Mouse (Mus musculus): ENCODE measurements around the gene Hdac9. TPM values are rescaled to one million over a fixed set of nuclear protein-coding genes. Genes with fewer than 3 reads are reported as not detected.

The Hdac9 gene
- polyA plus RNA-seq, 1 experiment from 2014 or later = 26.1 TPM

DNA sequence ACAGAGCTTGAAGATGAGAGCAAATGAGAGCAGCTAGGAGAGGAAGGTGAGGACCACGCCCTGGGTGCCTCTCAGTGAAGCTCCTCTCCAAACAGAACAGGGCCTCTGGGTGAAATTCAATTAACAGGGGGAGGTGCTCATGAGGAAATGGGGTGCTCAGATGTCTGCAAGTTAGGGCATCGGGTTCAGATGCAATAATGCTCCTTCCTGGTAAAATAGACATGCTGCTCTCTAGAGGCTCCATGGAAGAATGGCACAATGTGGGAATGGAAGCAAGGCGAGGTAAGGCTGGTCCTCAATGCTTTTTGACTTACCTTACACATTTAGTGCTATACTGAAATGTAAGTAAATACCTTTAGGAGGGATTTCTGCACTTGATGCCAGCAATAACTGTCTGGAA is 263.3 kb downstream of the Hdac9 start:
- Histone ChIP-seq H3K27ac (no peak overlapping the region), H3K36me3 (no peaks in the 10 kb centered on the region), H3K27me3 (no peaks in the 10 kb centered on the region), H3K4me1 (replicated peaks) (no peaks in the 10 kb centered on the region; the same call in 1 of the 2 replicates), H3K9ac (no peak overlapping the region), H3K4me2 (no peak overlapping the region), H3K9me3 (replicated peaks) (no peaks in the 10 kb centered on the region), H3K4me3 (no peak overlapping the region)
- 26% methylated on average over 3 of the region's 3 CpGs for WGBS
- no peak for ATAC-seq (replicated peaks; ENCODE audit: insufficient number of reproducible peaks, insufficient read depth, low FRiP score, low read depth)

GRCm38 (mm10) chr12:34648753-34649152 is 268.1 kb downstream of the Hdac9 start:
- H3K36me3 ChIP-seq = no peaks in the 10 kb centered on the region
- H3K4me1 ChIP-seq (replicated peaks) = no peaks in the 10 kb centered on the region
- no peak overlapping the region for H3K27ac ChIP-seq
- H3K4me3 ChIP-seq = no peak overlapping the region
- H3K4me2 ChIP-seq = no peak overlapping the region
- no peaks in the 10 kb centered on the region for H3K9me3 ChIP-seq (replicated peaks)
- H3K27me3 ChIP-seq = no peaks in the 10 kb centered on the region
- H3K9ac ChIP-seq = no peak overlapping the region
- 69% methylated on average over 3 of the region's 3 CpGs for WGBS
- no peak for ATAC-seq (replicated peaks; ENCODE audit: insufficient number of reproducible peaks, insufficient read depth, low FRiP score, low read depth)

- H3K9ac ChIP-seq = no peak overlapping the region
- H3K4me1 ChIP-seq (replicated peaks) = no peaks in the 10 kb centered on the region
- 80% methylated on average over 4 of the region's 4 CpGs for WGBS
- H3K9me3 ChIP-seq (replicated peaks) = no peaks in the 10 kb centered on the region
- no peak for ATAC-seq (replicated peaks; ENCODE audit: insufficient number of reproducible peaks, insufficient read depth, low FRiP score, low read depth)
- H3K4me2 ChIP-seq = no peak overlapping the region
- no peaks in the 10 kb centered on the region for H3K27me3 ChIP-seq
- H3K4me3 ChIP-seq = no peak overlapping the region
- no peak overlapping the region for H3K27ac ChIP-seq
- H3K36me3 ChIP-seq = no peaks in the 10 kb centered on the region
Measured at GRCm38 (mm10) chr12:34641705-34642259, 275.1 kb downstream of the Hdac9 start.

DNA sequence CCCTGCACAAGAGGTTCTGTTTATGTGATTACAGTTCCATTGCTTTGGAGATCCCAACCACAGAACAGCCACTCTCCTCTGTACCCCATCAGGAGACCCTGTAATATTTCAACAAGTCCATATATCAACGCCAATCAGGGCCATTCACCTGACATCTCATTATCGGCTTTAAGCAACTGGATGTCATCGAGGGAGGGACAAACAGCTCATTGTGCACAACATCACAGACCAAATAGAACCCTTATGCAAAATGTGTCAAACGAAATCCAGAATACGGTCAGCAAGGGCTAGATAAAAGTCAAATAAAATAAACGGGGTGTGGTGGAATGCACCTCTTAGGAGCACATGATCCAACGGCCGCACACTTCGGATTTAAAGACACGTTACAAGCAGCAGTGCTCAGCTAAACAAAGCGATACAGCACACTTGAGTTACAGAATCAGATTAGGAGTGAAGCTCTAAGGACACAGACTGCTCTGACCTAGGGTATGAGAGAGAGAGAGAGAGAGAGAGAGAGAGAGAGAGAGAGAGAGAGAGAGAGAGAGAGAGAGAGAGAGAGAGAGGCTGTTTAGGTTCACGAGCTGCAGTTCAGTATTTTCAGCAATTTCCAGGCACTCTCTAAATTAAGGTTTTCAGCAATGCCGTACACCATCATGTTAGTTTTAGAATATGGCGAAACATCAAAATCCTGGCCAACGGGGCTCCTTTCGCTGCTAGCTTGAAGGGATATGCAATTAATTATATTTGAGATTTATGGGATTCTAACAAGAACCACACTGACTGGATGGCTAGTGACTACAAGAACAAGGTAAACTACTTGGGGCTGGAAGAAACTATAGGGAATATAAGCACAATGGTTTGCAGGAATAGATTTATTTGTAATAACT is 279.4 kb downstream of the Hdac9 start:
- 54% methylated on average over 16 of the region's 16 CpGs for WGBS
- no peaks in the 10 kb centered on the region for H3K4me1 ChIP-seq (replicated peaks)
- no peak overlapping the region for H3K27ac ChIP-seq
- H3K9me3 ChIP-seq (replicated peaks) = no peaks in the 10 kb centered on the region
- H3K9ac ChIP-seq = no peak overlapping the region
- no peaks in the 10 kb centered on the region for H3K27me3 ChIP-seq
- no peak for ATAC-seq (replicated peaks; ENCODE audit: insufficient number of reproducible peaks, insufficient read depth, low FRiP score, low read depth)
- H3K4me2 ChIP-seq = no peak overlapping the region
- no peak overlapping the region for H3K4me3 ChIP-seq
- H3K36me3 ChIP-seq = no peaks in the 10 kb centered on the region

- H3K27me3 ChIP-seq = no peaks in the 10 kb centered on the region
- H3K36me3 ChIP-seq = no peaks in the 10 kb centered on the region
- no peak overlapping the region for H3K27ac ChIP-seq
- no peak overlapping the region for H3K4me2 ChIP-seq
- no peak for ATAC-seq (replicated peaks; ENCODE audit: insufficient number of reproducible peaks, insufficient read depth, low FRiP score, low read depth)
- no peaks in the 10 kb centered on the region for H3K9me3 ChIP-seq (replicated peaks)
- H3K4me1 ChIP-seq (replicated peaks) = peaks cover 7% of the 10 kb centered on the region; the same call in 1 of the 2 replicates
- H3K9ac ChIP-seq = no peak overlapping the region
- H3K4me3 ChIP-seq = no peak overlapping the region
- WGBS = 78% methylated on average over 5 of the region's 5 CpGs
Measured at GRCm38 (mm10) chr12:34619101-34619500, 297.8 kb downstream of the Hdac9 start.

DNA sequence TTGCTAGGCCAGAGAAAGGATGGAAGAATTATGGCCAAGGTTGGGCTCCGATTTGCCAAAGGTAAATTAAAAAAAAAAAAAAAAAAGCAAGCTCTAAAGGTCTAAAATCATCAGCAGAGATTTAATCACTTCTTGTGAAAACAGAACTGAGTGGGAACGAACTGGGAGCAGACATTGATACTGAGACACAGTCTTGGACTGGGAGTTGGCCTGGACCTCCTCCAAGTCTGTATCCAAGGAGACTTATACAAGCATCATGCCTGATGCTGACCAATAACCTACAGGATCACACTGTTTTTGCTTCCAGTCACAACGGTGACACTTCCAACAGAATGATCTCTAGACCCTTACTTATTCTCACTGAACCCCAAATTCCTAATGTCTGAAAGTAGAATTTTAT is 298.6 kb downstream of the Hdac9 start:
- Histone ChIP-seq H3K36me3 (no peaks in the 10 kb centered on the region), H3K4me1 (replicated peaks) (peaks cover 7% of the 10 kb centered on the region; the same call in 1 of the 2 replicates), H3K27ac (no peak overlapping the region), H3K4me2 (no peak overlapping the region), H3K27me3 (no peaks in the 10 kb centered on the region), H3K9me3 (replicated peaks) (no peaks in the 10 kb centered on the region), H3K4me3 (no peak overlapping the region), H3K9ac (no peak overlapping the region)
- 55% methylated on average over 3 of the region's 3 CpGs for WGBS
- no peak for ATAC-seq (replicated peaks; ENCODE audit: insufficient number of reproducible peaks, insufficient read depth, low FRiP score, low read depth)

DNA sequence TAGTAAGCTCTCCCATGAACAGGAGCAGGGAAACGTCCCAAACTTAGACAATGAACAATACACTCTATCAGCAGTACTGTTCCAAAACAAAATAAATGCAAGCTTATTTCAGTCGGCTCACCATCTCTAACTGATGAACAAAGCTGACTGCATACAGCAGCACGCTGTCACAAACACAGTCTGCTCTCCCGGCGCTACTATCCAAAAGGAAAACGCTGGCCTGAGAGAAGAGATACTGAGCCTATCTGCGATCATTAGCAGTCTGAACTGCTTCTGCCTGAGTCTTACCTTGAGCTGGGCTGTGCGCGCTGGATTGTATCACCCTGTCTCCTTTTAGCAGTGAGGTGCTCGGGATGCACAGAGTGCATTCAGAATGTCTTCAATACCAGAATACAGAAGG is 299.1 kb downstream of the Hdac9 start:
- 0 out of 2 replicates have a peak overlapping the region, but pooled peaks have one; percentile 16 for H3K4me2 ChIP-seq
- no peaks in the 10 kb centered on the region for H3K36me3 ChIP-seq
- no peak overlapping the region for H3K27ac ChIP-seq
- no peak overlapping the region for H3K9ac ChIP-seq
- no peaks in the 10 kb centered on the region for H3K27me3 ChIP-seq
- peaks cover 7% of the 10 kb centered on the region; the same call in 1 of the 2 replicates for H3K4me1 ChIP-seq (replicated peaks)
- no peak for ATAC-seq (replicated peaks; ENCODE audit: insufficient number of reproducible peaks, insufficient read depth, low FRiP score, low read depth)
- WGBS = 42% methylated on average over 10 of the region's 10 CpGs
- H3K9me3 ChIP-seq (replicated peaks) = no peaks in the 10 kb centered on the region
- no peak overlapping the region for H3K4me3 ChIP-seq

GRCm38 (mm10) chr12:34614796-34615195 is 302.1 kb downstream of the Hdac9 start:
- H3K27me3 ChIP-seq = no peaks in the 10 kb centered on the region
- no peaks in the 10 kb centered on the region for H3K9me3 ChIP-seq (replicated peaks)
- H3K27ac ChIP-seq = no peak overlapping the region
- ATAC-seq (replicated peaks; ENCODE audit: insufficient number of reproducible peaks, insufficient read depth, low FRiP score, low read depth) = no peak
- H3K4me1 ChIP-seq (replicated peaks) = peaks cover 7% of the 10 kb centered on the region; the same call in 1 of the 2 replicates
- no peaks in the 10 kb centered on the region for H3K36me3 ChIP-seq
- no peak overlapping the region for H3K4me3 ChIP-seq
- no peak overlapping the region for H3K4me2 ChIP-seq
- WGBS = 40% methylated on average over 5 of the region's 5 CpGs
- H3K9ac ChIP-seq = no peak overlapping the region

GRCm38 (mm10) chr12:34612511-34612910 is 304.4 kb downstream of the Hdac9 start:
- Histone ChIP-seq H3K4me2 (no peak overlapping the region), H3K9ac (no peak overlapping the region), H3K27me3 (no peaks in the 10 kb centered on the region), H3K4me3 (no peak overlapping the region), H3K36me3 (no peaks in the 10 kb centered on the region), H3K9me3 (replicated peaks) (no peaks in the 10 kb centered on the region), H3K27ac (no peak overlapping the region), H3K4me1 (replicated peaks) (peaks cover 5% of the 10 kb centered on the region; the same call in 1 of the 2 replicates)
- ATAC-seq (replicated peaks; ENCODE audit: insufficient number of reproducible peaks, insufficient read depth, low FRiP score, low read depth) = no peak
- 82% methylated on average over 3 of the region's 3 CpGs for WGBS

DNA sequence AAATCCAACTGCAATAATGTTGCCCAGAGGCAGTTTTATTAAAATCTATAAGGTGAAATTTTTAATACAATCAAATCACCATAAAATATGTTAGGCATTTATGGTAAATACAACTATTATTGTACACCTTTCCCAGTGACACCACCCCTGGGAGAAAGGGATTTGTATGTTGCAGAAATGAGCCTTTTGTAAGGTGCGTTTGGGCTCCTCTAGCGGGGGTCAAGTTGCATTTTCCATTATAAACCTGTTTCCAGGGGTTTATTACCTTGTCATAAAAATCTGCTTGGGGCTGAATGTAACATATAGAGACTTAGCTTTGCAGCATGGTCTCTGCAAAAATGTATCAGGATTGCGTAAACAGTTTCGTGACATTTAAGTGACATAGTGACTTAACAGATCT is 312.4 kb downstream of the Hdac9 start:
- ATAC-seq (replicated peaks; ENCODE audit: insufficient number of reproducible peaks, insufficient read depth, low FRiP score, low read depth) = no peak
- 87% methylated on average over 4 of the region's 4 CpGs for WGBS
- Histone ChIP-seq H3K27ac (no peak overlapping the region), H3K36me3 (no peaks in the 10 kb centered on the region), H3K4me1 (replicated peaks) (no peaks in the 10 kb centered on the region), H3K27me3 (no peaks in the 10 kb centered on the region), H3K9me3 (replicated peaks) (no peaks in the 10 kb centered on the region), H3K4me3 (no peak overlapping the region), H3K9ac (no peak overlapping the region), H3K4me2 (no peak overlapping the region)

GRCm38 (mm10) chr12:34594167-34594793 is 322.6 kb downstream of the Hdac9 start:
- no peaks in the 10 kb centered on the region for H3K9me3 ChIP-seq (replicated peaks)
- no peaks in the 10 kb centered on the region for H3K27me3 ChIP-seq
- H3K4me3 ChIP-seq = no peak overlapping the region
- WGBS = 80% methylated on average over 10 of the region's 10 CpGs
- H3K4me1 ChIP-seq (replicated peaks) = no peaks in the 10 kb centered on the region
- no peak overlapping the region for H3K9ac ChIP-seq
- no peak for ATAC-seq (replicated peaks; ENCODE audit: insufficient number of reproducible peaks, insufficient read depth, low FRiP score, low read depth)
- H3K4me2 ChIP-seq = no peak overlapping the region
- H3K36me3 ChIP-seq = no peaks in the 10 kb centered on the region
- no peak overlapping the region for H3K27ac ChIP-seq

Measured in heart, embryonic 15.5 days (tissue).